In the genomic region with DNA sequence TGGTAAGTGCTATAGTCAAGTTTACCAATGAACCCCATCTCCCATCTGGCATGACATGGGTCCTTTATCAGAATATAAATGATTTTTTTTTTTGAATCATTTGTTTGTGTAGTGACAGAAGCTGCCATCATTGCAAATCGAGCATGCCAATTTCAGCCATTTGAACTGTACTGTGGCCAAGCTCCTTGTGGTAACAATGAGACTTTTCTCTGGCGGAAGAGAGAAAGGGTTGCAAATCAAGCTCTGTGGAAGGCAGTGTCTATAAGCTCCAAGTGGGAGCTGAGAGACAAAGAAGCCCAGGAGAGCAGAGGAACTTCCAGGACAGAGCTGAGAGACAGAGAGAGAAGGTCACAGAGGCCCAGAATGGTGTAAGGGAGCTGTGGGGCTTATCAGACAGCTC, we compare ENCODE assay signal across 29 mouse cellular contexts.
"Had no signal": no experiment of that assay in that cellular context is flagged by ENCODE, and none has a peak within 500 bp of the region (broad histone marks: within the 10 kb centered on the region; RNA-seq: fewer than 3 reads in every experiment).

No protein-coding gene starts in this region.

- DNase-seq: cerebellum, adult 2 months; cerebellum, adult 8-10 months; cerebellum, adult 9-10 months; cerebellum, adult 9-11 months; cerebellum, postnatal 10 days; cerebellum, postnatal 14 days; cerebellum, postnatal 25 days; cerebellum, postnatal 36 days; embryo, embryonic 11 days; forebrain, postnatal 0 days; gastrocnemius, adult 2 months; gastrocnemius, postnatal 10 days; gastrocnemius, postnatal 14 days; gastrocnemius, postnatal 25 days; gastrocnemius, postnatal 36 days; heart, adult 11 months; heart, adult 18-20 months; heart, adult 2 months had no signal

- H3K4me3 ChIP-seq: embryonic facial prominence, embryonic 10.5 days; embryonic facial prominence, embryonic 12.5 days; embryonic facial prominence, embryonic 13.5 days; embryonic facial prominence, embryonic 15.5 days; erythroblast, embryonic 14.5 days; forebrain, embryonic 10.5 days; forebrain, embryonic 12.5 days; forebrain, embryonic 13.5 days; forebrain, embryonic 15.5 days; gastrocnemius, adult 2 months; heart, adult 2 months had no signal

- ATAC-seq: forebrain, embryonic 13.5 days; forebrain, embryonic 14.5 days; forebrain, embryonic 15.5 days; forebrain, embryonic 16.5 days; forebrain, postnatal 0 days had no signal

- H3K27ac ChIP-seq: embryonic facial prominence, embryonic 10.5 days; embryonic facial prominence, embryonic 12.5 days; embryonic facial prominence, embryonic 13.5 days; embryonic facial prominence, embryonic 15.5 days; forebrain, embryonic 10.5 days; forebrain, embryonic 12.5 days; forebrain, embryonic 13.5 days; forebrain, embryonic 15.5 days; gastrocnemius, adult 2 months; heart, adult 2 months had no signal
